Mouse (Mus musculus) erythroid progenitor cell, adult 5-6 weeks (primary cell): ENCODE data around the gene Rasgrp1. TPM values are rescaled to one million over a fixed set of nuclear protein-coding genes. Genes with fewer than 3 reads are reported as not detected.
A peak's percentile ranks its signal among the peaks of the same experiment; 100 is the strongest.

Experiments used
- ATAC-seq: replicated peaks from 2 replicates; pipeline ENCODE4 v1.8.0; 2016; ENCODE audit warnings: moderate number of reproducible peaks, mild to moderate bottlenecking, moderate TSS enrichment, inconsistent platforms; ENCODE audit not compliant: poor library complexity, low FRiP score, severe bottlenecking
- total RNA-seq, 2 experiments: library from RNA; stranded (forward) in 1 of 2; stranded (reverse) in 1 of 2; fragments of 150-400 nt in 1 of 2; fragments of 186-747, 209-891 nt in 1 of 2; gene quantifications; 2 replicates each; pipeline versions ENCODE4 v1.2.3 to v1.2.4; 2015 to 2017; ENCODE audit warnings: low replicate concordance in 2 of 2

Gene Rasgrp1
- total RNA-seq, 2 experiments from 2014 or later = 4.8 to 6.3 TPM

DNA sequence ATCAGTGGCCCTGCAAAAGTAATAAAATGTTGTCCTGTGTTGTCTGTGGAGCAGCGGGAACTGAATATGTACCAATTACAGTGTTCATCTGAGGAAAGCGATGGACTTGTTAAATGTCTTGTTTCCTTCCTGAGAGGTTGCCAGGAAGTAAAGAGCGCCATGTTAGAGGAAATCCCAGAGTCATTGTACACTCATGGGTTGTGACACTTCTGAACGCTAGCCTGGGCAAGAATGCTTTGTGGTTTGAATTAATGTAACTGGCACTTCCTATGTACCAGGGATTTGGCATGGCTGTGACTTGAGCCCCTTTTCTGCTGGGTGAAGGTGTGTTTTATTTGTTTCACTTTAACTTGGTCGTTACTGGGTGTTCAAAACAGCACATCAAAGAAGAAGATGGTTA, 80.6 kb downstream of the Rasgrp1 start:
- no peak for ATAC-seq

DNA sequence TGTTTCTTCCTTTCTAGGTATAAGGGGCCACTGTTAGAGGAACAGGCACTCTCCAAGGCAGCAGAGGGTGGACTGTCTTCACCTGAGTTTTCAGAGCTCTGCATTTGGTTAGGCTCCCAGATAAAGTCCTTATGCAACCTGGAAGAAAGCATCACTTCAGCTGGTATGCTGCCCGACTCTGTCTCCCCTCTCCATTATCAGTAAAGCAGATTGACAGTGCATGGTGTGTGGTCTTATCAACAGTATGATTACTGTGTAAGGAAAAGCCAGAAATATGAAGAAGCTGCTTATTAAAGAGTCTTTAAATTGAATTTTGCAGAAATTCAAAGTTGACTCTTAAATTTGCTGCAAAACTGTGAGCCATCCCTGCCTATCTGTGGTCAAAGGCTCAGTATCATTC, 85.2 kb downstream of the Rasgrp1 start:
- no peak for ATAC-seq

DNA sequence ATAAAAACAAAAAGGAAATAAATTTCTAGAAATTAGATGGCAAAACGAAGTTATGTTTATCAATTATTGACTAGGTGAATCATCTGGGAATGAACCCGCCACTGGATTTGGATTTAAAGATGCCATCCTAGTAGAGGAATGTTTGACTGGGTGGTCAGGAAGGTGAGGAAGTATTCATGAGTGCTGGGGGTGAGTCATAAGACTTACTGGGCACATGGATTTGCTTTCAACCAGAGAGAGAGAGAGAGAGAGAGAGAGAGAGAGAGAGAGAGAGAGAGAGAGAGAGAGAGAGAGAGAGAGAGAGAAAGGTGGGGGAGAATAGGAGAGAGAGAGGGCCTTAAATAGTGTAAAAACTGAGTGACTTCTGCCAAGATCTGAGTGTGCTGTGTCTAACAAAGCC, 87.4 kb downstream of the Rasgrp1 start:
- ATAC-seq = no peak

DNA sequence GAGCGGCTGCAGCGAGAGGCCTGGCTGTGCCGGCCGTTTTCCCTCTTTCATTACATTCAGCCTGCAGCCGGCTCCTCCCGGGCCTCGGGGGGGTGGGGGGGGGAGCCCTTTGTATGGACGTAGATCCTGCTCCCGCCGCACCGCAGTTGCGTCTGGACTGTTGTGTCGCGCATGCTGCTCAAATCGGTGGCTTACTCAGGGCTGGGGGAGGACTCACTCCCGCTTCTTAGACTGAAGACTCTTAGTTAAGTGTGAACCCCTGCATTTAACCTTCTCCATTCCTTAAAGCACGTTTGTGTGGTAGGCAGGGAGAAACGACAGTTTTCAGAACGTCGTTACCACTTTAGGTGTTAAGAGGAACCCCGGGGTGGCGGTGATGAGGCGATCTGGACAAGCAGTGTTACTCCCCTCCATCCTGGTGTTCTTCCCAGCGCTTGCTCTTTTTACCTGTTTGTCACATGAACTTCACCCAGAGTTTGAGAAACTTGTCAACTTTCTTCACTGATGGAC, 92.7 kb downstream of the Rasgrp1 start:
- ATAC-seq = 0 out of 2 replicates have a peak, but pooled peaks have one; percentile 13

DNA sequence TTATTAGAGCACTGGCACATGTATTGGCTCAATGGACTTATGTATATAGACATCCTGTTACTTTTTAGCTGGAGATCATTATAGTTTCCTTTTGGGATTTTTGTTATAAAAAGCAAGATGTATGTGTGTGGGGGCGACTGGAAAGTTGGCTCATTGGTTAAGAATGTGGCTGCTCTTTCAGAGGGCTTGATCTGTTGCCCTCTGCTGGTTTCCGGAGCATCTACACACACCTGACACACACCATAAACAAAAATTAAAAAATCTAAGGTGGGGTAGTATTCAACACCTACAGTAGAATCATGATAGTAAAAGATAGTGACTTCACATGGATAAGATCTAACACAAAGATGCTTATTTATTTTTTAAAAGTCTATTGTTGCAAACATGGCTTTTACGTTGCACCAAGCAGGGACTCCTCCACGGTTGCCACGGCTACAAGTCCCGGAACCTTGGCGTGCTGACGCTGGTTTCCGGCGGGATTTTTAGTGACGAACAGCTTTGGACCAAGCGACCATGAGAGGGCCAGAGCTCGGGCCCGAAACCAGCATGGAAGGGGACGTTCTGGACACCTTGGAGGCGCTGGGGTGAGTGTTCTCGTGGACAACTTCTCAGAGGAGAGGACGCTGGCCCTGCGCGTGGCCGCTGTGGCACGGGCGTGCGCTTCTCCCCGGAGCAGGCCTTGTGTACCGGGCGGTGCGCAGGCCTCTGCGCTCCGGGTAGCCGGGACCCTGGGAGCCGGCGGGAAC, 93.4 kb downstream of the Rasgrp1 start, which contains the start of gene Fam98b:
Gene Fam98b, plus strand, starts transcription at position 485 of the 746 bp plus-strand sequence.
- peak; percentile 79 for ATAC-seq

DNA sequence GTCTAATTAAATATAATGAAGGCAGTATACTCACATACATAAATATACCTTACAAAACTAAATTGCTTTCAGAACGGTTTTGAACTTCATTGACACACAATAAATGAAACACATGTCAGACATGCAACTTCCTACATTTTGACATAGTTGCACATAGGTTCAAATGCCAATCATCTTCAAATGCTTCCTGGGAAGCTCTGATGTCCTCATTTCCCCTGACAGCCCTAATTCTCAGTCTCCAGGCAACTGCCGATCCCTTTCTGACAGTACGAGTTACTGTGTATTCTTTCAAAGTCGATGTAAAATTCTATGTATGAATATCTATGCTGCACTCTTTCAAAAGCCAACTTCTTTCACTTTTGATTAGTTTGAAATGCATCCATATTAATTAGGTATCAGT, 100.8 kb downstream of the Rasgrp1 start:
- no peak for ATAC-seq

DNA sequence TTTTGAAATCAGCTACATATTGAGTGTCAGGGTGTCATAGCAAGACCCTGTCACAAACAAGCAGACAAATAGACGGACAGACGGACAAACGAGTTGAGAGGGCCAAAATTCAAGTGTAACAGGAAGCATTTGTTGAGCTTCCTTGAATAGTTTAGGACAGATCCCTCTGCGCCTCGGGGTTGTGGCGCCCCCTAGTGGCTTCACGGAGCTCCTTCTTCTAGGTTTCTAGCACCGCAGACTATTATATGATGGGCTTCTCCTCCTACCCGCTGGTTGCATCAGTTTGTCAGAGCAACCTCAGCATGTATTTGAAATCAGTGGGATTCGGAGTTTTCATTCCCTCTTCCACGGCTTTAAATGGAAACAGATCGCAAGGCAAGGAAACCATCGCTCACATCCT, 111.5 kb downstream of the Rasgrp1 start:
- ATAC-seq = 0 out of 2 replicates have a peak, but pooled peaks have one; percentile 39

DNA sequence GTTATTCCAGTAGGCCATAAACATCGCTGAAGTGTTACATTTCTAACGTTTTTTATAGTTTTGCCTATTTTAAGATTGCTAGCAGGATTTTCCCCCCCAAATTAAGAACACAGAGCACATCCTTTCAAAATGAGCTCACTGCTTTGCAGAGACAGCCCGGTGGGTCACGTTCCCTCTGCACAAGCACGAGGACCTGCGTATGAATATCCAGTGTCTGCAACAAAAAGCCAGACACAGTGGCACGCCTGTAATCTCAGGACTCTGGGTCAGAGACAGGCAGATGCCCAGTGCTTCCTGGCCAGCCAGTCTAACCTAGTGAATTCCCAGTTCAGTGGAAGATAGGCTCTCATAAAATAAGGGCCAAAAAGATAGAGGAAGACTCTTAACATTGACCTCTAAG, 112.5 kb downstream of the Rasgrp1 start:
- no peak for ATAC-seq

Other genes starting within 250 kb of the Rasgrp1 start
- gene Spred1, start 221.6 kb downstream of the Rasgrp1 start, total RNA-seq (2015; ENCODE audit: low replicate concordance) = 0.72 and 7.5 TPM in 2 replicates
- gene Spred1, start 221.6 kb downstream of the Rasgrp1 start, total RNA-seq (2017; ENCODE audit: low replicate concordance) = 4.2 and 7.2 TPM in 2 replicates
- 5.8 and 15.1 TPM in 2 replicates for gene Fam98b, start 93.3 kb downstream of the Rasgrp1 start, total RNA-seq (2015; ENCODE audit: low replicate concordance)
- 2.8 TPM in 1 of 2 replicates, not detected in the other for gene Fam98b, start 93.3 kb downstream of the Rasgrp1 start, total RNA-seq (2017; ENCODE audit: low replicate concordance)